Mouse (Mus musculus) 416B (cell line): Measurements from ENCODE around the gene Zp2.

Experiments
- DNase-seq: peaks from one replicate; pipeline ENCODE4 v3.0.0; 2011; ENCODE audit warnings: low read depth

Gene Zp2

GRCm38 (mm10) chr7:120142743-120143142, 2.3 kb downstream of the Zp2 start:
- DNase-seq: no peak

- DNase-seq: no peak
Measured at GRCm38 (mm10) chr7:120128951-120129350, 16.1 kb downstream of the Zp2 start.

- DNase-seq: no peak
Measured at GRCm38 (mm10) chr7:120127686-120128059, 17.4 kb downstream of the Zp2 start.

GRCm38 (mm10) chr7:120126976-120127685, 18.0 kb downstream of the Zp2 start:
- no peak for DNase-seq

DNA sequence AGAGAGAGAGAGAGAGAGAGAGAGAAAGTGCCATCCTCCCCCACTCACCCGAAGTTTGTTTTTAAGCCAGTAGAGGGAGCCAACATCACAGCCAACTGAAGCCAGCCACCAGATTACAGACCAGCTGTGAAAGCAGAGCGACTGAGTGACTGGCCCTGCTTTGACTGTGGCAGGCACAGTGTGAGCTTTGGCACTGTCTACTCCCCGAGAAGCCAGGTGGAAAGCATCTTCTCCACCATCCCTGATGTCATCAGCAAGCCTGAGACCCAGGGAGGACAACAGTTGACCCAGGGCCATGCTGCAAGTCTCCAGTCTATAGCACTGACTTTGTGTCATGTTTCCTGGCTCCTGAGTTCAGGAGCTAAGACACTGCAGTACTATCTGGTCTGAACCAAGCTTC, 20.2 kb downstream of the Zp2 start:
- DNase-seq: peak; percentile 37

GRCm38 (mm10) chr7:120123776-120124175, 21.3 kb downstream of the Zp2 start:
- DNase-seq: no peak

- DNase-seq: no peak
Measured at GRCm38 (mm10) chr7:120117529-120117928, 27.6 kb downstream of the Zp2 start.

GRCm38 (mm10) chr7:120116976-120117375, 28.1 kb downstream of the Zp2 start:
- DNase-seq: no peak

- DNase-seq: no peak
Measured at GRCm38 (mm10) chr7:120109676-120110075, 35.4 kb downstream of the Zp2 start.

- no peak for DNase-seq
Measured at GRCm38 (mm10) chr7:120106356-120106755, 38.7 kb downstream of the Zp2 start.

DNA sequence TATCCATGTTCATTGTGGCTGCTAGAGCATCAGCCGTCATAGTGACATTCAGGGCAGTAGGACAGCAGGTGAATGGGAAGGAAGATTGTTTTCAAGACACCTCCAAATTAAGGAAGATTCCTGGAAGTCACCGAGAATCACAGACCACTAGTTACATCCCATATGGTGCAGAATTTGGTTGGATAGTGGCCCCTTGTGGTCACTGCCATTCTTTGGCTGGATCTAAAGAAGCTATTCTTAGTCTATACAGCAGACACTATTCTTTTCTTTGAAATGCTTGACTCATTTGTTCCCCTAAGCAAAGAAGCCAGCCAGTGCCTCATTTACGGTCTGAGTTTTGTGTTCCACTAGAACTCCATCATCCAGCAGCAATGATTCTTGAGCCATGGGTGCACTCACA, 40.1 kb downstream of the Zp2 start:
- DNase-seq: peak; percentile 8

DNA sequence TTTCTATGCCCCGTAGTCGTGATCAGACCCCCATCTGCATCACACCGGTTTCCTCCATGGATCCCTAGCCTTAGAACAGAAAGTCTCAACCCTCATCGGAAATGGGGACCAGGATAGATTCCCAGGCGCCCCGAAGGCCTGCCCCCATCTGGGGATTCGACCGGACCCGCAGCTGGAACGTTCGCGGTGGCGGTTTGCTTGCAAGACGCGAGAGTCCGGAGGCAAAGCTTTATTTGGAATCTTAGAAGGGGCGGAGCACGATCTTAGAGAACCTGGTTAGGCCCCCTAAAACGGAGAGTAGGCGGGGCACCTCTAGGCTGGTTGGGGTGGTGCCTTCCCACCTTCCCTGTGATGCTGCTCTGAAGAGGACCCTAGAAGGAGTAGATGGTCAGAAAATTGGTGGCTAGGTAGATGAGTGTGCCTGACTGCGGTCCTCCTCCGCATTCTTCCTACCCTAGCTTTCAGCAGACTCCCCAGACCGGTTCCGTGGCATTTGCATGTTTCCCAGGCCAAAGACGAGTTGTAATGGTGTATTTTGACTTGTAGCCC, 42.0 kb downstream of the Zp2 start:
- no peak for DNase-seq

DNA sequence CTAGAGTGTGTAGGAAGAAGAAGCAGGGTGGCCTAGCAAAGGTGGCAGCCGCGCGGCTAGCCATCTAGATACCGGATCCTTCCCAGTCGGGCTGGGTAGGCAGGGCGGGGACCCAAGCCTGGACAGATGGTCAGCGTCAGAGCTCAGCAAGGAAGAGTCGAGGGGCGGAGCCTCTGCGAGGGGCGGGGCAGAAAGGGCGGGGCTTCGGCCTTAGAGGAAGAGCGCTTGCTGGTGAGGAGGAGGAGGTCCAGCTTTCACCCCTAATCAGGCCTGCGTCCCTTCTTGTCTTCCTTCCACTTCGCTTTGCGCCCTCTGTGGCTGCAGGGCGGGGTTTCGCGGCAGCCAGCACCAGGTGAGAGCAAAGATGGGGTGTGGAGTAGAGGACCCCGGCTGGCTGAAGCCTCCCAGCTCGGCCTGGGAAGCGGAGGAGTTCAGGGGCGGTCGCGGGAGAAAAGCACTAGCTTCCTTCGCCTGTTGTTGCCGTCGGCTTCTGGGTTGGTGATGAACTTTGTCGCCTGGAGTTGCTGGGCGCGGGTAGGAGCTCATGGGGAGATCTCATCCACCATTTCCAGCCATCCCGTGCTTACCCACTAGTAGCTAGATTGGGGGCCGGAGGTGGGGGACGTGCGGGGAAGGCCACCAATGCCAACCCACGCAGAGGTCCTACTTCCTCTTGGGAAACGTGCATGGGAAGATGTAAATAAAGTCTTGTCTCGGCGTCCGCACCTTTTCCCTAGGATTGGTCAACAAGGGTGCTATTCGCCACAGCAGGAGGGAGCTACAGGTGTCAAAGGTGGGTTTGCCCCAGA, 42.7 kb downstream of the Zp2 start, which contains the start of gene Tmem159:
TSS of gene Tmem159 (plus strand) at position 190 of the 809 bp plus-strand sequence.
- no peak for DNase-seq

DNA sequence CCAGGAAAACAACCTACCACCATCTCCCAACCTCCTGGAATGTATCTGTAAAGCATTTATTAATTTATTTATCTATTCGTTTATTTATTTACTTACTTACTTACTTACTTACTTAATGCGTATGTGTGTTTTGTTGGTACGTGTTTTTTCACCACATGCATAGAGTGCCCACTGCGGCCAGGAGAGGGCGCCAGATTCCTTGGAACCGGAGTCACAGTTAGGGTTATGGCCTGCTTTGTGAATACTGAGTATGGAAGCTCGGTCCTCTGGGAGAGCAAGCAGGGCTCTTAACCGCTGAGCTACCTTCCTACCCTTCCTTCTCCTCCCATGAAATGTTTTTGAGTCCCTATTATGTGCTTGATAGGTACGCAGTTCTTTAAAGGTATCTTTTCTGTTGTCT, 46.7 kb downstream of the Zp2 start:
- DNase-seq: peak; percentile 53

DNA sequence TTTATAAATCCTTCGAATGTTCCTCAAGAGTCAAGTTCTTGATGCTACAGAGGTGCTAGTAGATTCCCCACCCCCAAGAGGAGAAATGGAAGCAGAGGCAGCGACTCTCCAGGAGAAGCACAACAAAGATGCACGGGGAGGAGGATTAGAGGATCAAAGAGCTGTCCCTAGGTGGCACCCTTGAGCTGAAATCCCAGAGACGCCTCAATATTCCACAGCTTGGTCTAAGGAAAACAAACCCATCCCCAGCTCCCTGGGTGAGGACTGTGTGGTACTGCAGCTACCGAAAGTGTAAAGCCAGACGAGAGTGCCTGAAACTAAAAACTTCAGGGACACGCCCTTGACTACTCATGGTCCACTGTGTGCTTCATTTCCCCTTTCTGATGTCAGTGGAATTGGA, 47.2 kb downstream of the Zp2 start:
- peak; percentile 18 for DNase-seq

- no peak for DNase-seq
Measured at GRCm38 (mm10) chr7:120095180-120095579, 49.9 kb downstream of the Zp2 start, which contains the start of gene Dnah3. Dnah3 (minus strand) TSS chr7:120095280.

GRCm38 (mm10) chr7:120094216-120094615, 50.9 kb downstream of the Zp2 start:
- no peak for DNase-seq

DNA sequence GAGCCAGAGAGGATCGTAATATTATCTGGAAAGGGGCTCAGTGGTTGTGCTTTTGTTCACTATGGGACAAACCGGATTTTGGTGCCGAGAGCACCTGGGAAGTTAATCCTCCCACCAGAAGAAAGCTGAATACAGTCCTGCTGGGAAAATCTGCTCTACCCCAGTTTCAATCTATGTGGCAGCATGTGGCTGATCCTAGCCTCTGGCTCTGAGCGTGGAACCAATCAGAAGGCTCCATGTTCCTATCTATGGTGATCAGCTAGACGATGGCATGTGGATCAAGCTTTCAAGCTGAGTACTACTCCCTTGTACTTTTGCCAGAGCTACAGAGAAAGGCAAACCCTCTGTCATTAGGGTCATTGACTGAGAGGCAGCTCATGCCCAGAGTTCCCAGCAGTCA, 52.1 kb downstream of the Zp2 start:
- no peak for DNase-seq

DNA sequence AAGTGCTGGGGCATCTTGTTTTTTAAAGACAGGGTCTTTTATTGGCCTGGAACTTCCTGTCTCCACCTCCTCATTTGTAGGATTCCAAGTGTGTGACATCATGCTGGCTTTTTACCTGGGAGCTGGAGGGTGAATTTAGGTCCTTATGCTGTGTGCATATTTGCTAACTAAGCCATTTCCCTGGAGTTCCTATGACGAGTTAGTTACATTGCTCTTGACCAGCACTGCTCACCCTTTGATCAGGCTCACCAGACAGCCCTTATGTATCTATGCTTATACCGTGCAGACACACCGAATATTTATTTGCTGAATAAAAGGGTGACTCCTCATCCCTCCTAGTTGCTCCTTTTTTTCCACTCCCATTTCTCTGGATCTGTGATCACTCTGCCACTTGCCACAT, 64.9 kb downstream of the Zp2 start:
- no peak for DNase-seq
